ENCODE assay signal across 8 mouse cellular contexts in genomic region chr13:83744981-83745555, GRCm38 (mm10).
A peak's percentile ranks its signal among the peaks of the same experiment; 100 is the strongest.
DNase-seq lines count a peak whose midpoint lies in the region; ATAC-seq lines count a peak whose summit lies in the region.

No protein-coding gene starts in this region.

- peak overlapping the region; percentile 63 for H3K4me2 ChIP-seq in midbrain, embryonic 12.5 days (replicated peaks)

- H3K4me1 ChIP-seq in midbrain, embryonic 12.5 days: peaks cover 34% of the 10 kb centered on the region

- peak; percentile 20 for DNase-seq in ovary, adult 18-20 months (ENCODE audit: low spot score)
- no peak for DNase-seq in ovary, postnatal 10 days (ENCODE audit: low spot score)
- DNase-seq in embryo, embryonic 9.5 days (ENCODE audit: extremely low spot score): peak; percentile 85
- DNase-seq in layer of hippocampus, postnatal 10 days (ENCODE audit: low spot score in 2 of 2): peak; percentile 90 to 94
- DNase-seq in telencephalon, adult 2 months (ENCODE audit: low read depth, low spot score): peak; percentile 94
- DNase-seq in urinary bladder, postnatal 14 days (ENCODE audit: low spot score): no peak

- H3K4me3 ChIP-seq in midbrain, embryonic 12.5 days: peak overlapping the region; percentile 43

- no peaks in the 10 kb centered on the region for H3K9me3 ChIP-seq in midbrain, embryonic 12.5 days

- peak; percentile 40 to 82; a peak in 3 of 4 replicates for ATAC-seq in hematopoietic stem cell, adult 5-6 weeks (replicated peaks in 1 of 2; ENCODE audit: insufficient read depth in 1 of 2, low FRiP score in 2 of 2, low TSS enrichment in 1 of 2, low read depth in 1 of 2, poor library complexity in 2 of 2, severe bottlenecking in 2 of 2)
- peak; percentile 93 for ATAC-seq in midbrain, embryonic 12.5 days (ENCODE audit: low FRiP score, low read depth)

- H3K36me3 ChIP-seq in midbrain, embryonic 12.5 days: peaks cover 5% of the 10 kb centered on the region; the same call in 1 of the 2 replicates

- peak overlapping the region; percentile 56 for H3K9ac ChIP-seq in midbrain, embryonic 12.5 days (replicated peaks)

- H3K27me3 ChIP-seq in midbrain, embryonic 12.5 days: no peaks in the 10 kb centered on the region

- under 1% methylated on average over 38 of the region's 38 CpGs for WGBS in midbrain, embryonic 12.5 days

- peak overlapping the region; percentile 96 for H3K27ac ChIP-seq in midbrain, embryonic 12.5 days (replicated peaks)

Comparison
In these comparisons a context has a peak if more than half of its experiments do, and no peak if none do; other contexts are left out.
1. DNase-seq: peak in ovary, adult 18-20 months (single experiment), embryo, embryonic 9.5 days (single experiment), layer of hippocampus, postnatal 10 days (2 of 2) and telencephalon, adult 2 months (single experiment); none in ovary, postnatal 10 days (single experiment) and urinary bladder, postnatal 14 days (single experiment).